Mouse (Mus musculus) embryonic facial prominence, embryonic 14.5 days (tissue): ENCODE data around the gene Ercc1. TPM values are rescaled to one million over a fixed set of nuclear protein-coding genes. Genes with fewer than 3 reads are reported as not detected.

Experiments
- ATAC-seq: fragments of 200-750 bp; cut with Nextera tagmentation; 2 replicates; pipeline ENCODE4 v1.8.0; 2017; ENCODE audit warnings: low read depth, moderate number of reproducible peaks, moderate TSS enrichment
- DNase-seq: peaks from one replicate; pipeline ENCODE4 v3.0.0-alpha.2; 2015; ENCODE audit warnings: low spot score
- H3K27ac ChIP-seq: fragments of 300-500 bp; sonication (generic); replicated peaks from 2 replicates; pipeline ENCODE4 v1.5.1; 2014; ENCODE audit warnings: low read depth, mild to moderate bottlenecking, low read length, moderate library complexity
- H3K27me3 ChIP-seq: fragments of 300-500 bp; sonication (generic); replicated peaks from 2 replicates; pipeline ENCODE4 v1.6.1; 2014; ENCODE audit warnings: low read length; ENCODE audit not compliant: control insufficient read depth, insufficient read depth
- H3K36me3 ChIP-seq: fragments of 300-500 bp; sonication (generic); 2 replicates; pipeline ENCODE4 v1.6.1; 2014; ENCODE audit warnings: low read length, mixed read lengths; ENCODE audit not compliant: control insufficient read depth, insufficient read depth
- H3K4me1 ChIP-seq: fragments of 300-500 bp; sonication (generic); 2 replicates; pipeline ENCODE4 v1.6.1; 2014; ENCODE audit warnings: antibody characterized with exemption, low read length; ENCODE audit not compliant: control insufficient read depth, insufficient read depth
- H3K4me2 ChIP-seq: fragments of 300-500 bp; sonication (generic); 2 replicates; pipeline ENCODE4 v1.6.1; 2014; ENCODE audit warnings: low read depth, mild to moderate bottlenecking, low read length, moderate library complexity, mixed read lengths
- H3K4me3 ChIP-seq: fragments of 300-500 bp; sonication (generic); 2 replicates; pipeline ENCODE4 v1.5.1; 2014; ENCODE audit warnings: low read depth, mild to moderate bottlenecking, low read length
- H3K9ac ChIP-seq: fragments of 300-500 bp; sonication (generic); 2 replicates; pipeline ENCODE4 v1.6.1; 2014; ENCODE audit warnings: low read depth, mild to moderate bottlenecking, low read length, moderate library complexity, mixed read lengths
- H3K9me3 ChIP-seq: fragments of 300-500 bp; sonication (generic); 2 replicates; pipeline ENCODE4 v1.6.1; 2016; ENCODE audit warnings: low read length; ENCODE audit not compliant: control insufficient read depth
- WGBS: fragments of 180-500 bp; shearing (Covaris S2); extraction: QIAGEN DNeasy Blood & Tissue Kit; methylation state at CpG from one replicate; pipeline ENCODE4 v1.1.7; 2014; 5-methylcytosine and 5-hydroxymethylcytosine counted together
- polyA plus RNA-seq: library from polyadenylated mRNA; unstranded; fragments of >200 nt; fragmentation: Nextera tagmentation; extraction: Ambion mirVana; gene quantifications from 2 replicates; pipeline ENCODE4 v1.2.1, GENCODE M21; 2014

The Ercc1 gene
- polyA plus RNA-seq, 1 experiment from 2014 or later, result 64.0 TPM

GRCm38 (mm10) chr7:19349188-19349915, 4.8 kb downstream of the Ercc1 start:
- DNase-seq, result no peak
- WGBS, result 86% methylated on average over 12 of the region's 13 CpGs

GRCm38 (mm10) chr7:19350221-19350620, 5.6 kb downstream of the Ercc1 start:
- DNase-seq (no peak), ATAC-seq (no peak)
- no peaks in the 10 kb centered on the region for H3K27me3 ChIP-seq
- no peak overlapping the region for H3K4me3 ChIP-seq
- H3K36me3 ChIP-seq, result peaks cover 64% of the 10 kb centered on the region
- H3K9me3 ChIP-seq, result no peaks in the 10 kb centered on the region
- no peak overlapping the region for H3K27ac ChIP-seq
- H3K4me2 ChIP-seq, result no peak overlapping the region
- H3K4me1 ChIP-seq, result peaks cover 8% of the 10 kb centered on the region; the same call in 1 of the 2 replicates
- no peak overlapping the region for H3K9ac ChIP-seq
- 90% methylated on average over 8 of the region's 8 CpGs for WGBS

More at GRCm38 (mm10) chr7:19349188-19349915, 4.8 kb downstream of the Ercc1 start:
- H3K27me3 ChIP-seq, result no peaks in the 10 kb centered on the region
- H3K4me1 ChIP-seq, result peaks cover 8% of the 10 kb centered on the region; the same call in 1 of the 2 replicates
- no peak overlapping the region for H3K4me3 ChIP-seq
- no peak overlapping the region for H3K27ac ChIP-seq
- no peak for ATAC-seq
- H3K36me3 ChIP-seq, result peaks cover 55% of the 10 kb centered on the region
- H3K4me2 ChIP-seq, result no peak overlapping the region
- H3K9me3 ChIP-seq, result no peaks in the 10 kb centered on the region
- H3K9ac ChIP-seq, result no peak overlapping the region

- H3K27ac ChIP-seq, result no peak overlapping the region
- no peak overlapping the region for H3K9ac ChIP-seq
- no peak for ATAC-seq
- peaks cover 5% of the 10 kb centered on the region; the same call in 1 of the 2 replicates for H3K4me1 ChIP-seq
- no peaks in the 10 kb centered on the region for H3K27me3 ChIP-seq
- no peak overlapping the region for H3K4me2 ChIP-seq
- no peak for DNase-seq
- WGBS, result 92% methylated on average over 5 of the region's 5 CpGs
- peaks cover 60% of the 10 kb centered on the region for H3K36me3 ChIP-seq
- H3K4me3 ChIP-seq, result no peak overlapping the region
- no peaks in the 10 kb centered on the region for H3K9me3 ChIP-seq
These were observed 10.4 kb downstream of the Ercc1 start for GRCm38 (mm10) chr7:19354991-19355390.

- peaks cover 50% of the 10 kb centered on the region for H3K36me3 ChIP-seq
- no peak for ATAC-seq
- no peak for DNase-seq
- H3K9ac ChIP-seq, result no peak overlapping the region
- no peak overlapping the region for H3K4me2 ChIP-seq
- H3K27ac ChIP-seq, result no peak overlapping the region
- WGBS, result 66% methylated on average over 10 of the region's 10 CpGs
- H3K4me3 ChIP-seq, result no peak overlapping the region
- H3K4me1 ChIP-seq, result peaks cover 5% of the 10 kb centered on the region; the same call in 1 of the 2 replicates
- no peaks in the 10 kb centered on the region for H3K9me3 ChIP-seq
- H3K27me3 ChIP-seq, result no peaks in the 10 kb centered on the region
These were observed 11.7 kb downstream of the Ercc1 start for GRCm38 (mm10) chr7:19356311-19356710.

- Histone ChIP-seq H3K27me3 (no peaks in the 10 kb centered on the region), H3K9me3 (no peaks in the 10 kb centered on the region), H3K27ac (no peak overlapping the region), H3K36me3 (peaks cover 38% of the 10 kb centered on the region), H3K4me1 (peaks cover 8% of the 10 kb centered on the region; the same call in 1 of the 2 replicates), H3K4me2 (peak overlapping the region; percentile 91), H3K9ac (peak overlapping the region; percentile 75), H3K4me3 (peak overlapping the region; percentile 72)
- DNase-seq (no peak), ATAC-seq (no peak)
- WGBS, result 90% methylated on average over 25 of the region's 25 CpGs
These were observed 13.1 kb downstream of the Ercc1 start for GRCm38 (mm10) chr7:19357381-19358375.

GRCm38 (mm10) chr7:19358634-19359033, 14.1 kb downstream of the Ercc1 start:
- Histone ChIP-seq H3K9ac (peak overlapping the region; percentile 75), H3K4me1 (peaks cover 8% of the 10 kb centered on the region; the same call in 1 of the 2 replicates)

GRCm38 (mm10) chr7:19359299-19359891, 14.8 kb downstream of the Ercc1 start, which contains the start of the genes Cd3eap and Ppp1r13l:
Gene Cd3eap, minus strand, starts transcription at chr7:19359483.
Gene Ppp1r13l, plus strand, starts transcription at chr7:19359749.
- WGBS, result under 1% methylated on average over 29 of the region's 31 CpGs
- peak within 1 kb of the TSS; percentile 91 for H3K4me2 ChIP-seq
- DNase-seq (peak; percentile 94), ATAC-seq (peak; percentile 75)
- H3K9me3 ChIP-seq, result no peaks in the 10 kb centered on the region
- peak within 1 kb of the TSS; percentile 75 for H3K27ac ChIP-seq
- H3K36me3 ChIP-seq, result peaks cover 23% of the 10 kb centered on the region
- H3K27me3 ChIP-seq, result no peaks in the 10 kb centered on the region
- peaks cover 8% of the 10 kb centered on the region; the same call in 1 of the 2 replicates for H3K4me1 ChIP-seq
- H3K9ac ChIP-seq, result peak within 1 kb of the TSS; percentile 75
- H3K4me3 ChIP-seq, result peak within 1 kb of the TSS; percentile 72

More at GRCm38 (mm10) chr7:19358634-19359033, 14.1 kb downstream of the Ercc1 start:
- Histone ChIP-seq H3K36me3 (peaks cover 28% of the 10 kb centered on the region), H3K4me3 (peak overlapping the region; percentile 72), H3K9me3 (no peaks in the 10 kb centered on the region), H3K4me2 (peak overlapping the region; percentile 91), H3K27ac (no peak overlapping the region), H3K27me3 (no peaks in the 10 kb centered on the region)
- no peak for DNase-seq
- WGBS, result 18% methylated on average over 13 of the region's 13 CpGs
- ATAC-seq, result no peak
